Mouse (Mus musculus) thymus, adult 2 months (tissue): ENCODE measurements around the gene Clcn3.

Experiments
- CTCF ChIP-seq: fragments of 200-500 bp; IDR thresholded peaks from 2 replicates; pipeline ENCODE4 v1.5.1; 2012; ENCODE audit warnings: mild to moderate bottlenecking, control low read depth, low read length, moderate library complexity, borderline replicate concordance; ENCODE audit not compliant: control insufficient read depth, poor library complexity, insufficient read depth; ENCODE audit errors: extremely low read depth
- POLR2A ChIP-seq: fragments of 200-500 bp; IDR thresholded peaks from 2 replicates; pipeline ENCODE4 v1.6.1; 2012; ENCODE audit warnings: mild to moderate bottlenecking, low read length, control low read depth, moderate library complexity; ENCODE audit not compliant: control insufficient read depth, poor library complexity, insufficient read depth; ENCODE audit errors: extremely low read depth

- TF ChIP-seq CTCF (no peak), POLR2A (no peak)
These were observed 114.7 kb downstream of the Clcn3 start for GRCm38 (mm10) chr8:60868236-60868965.
